ENCODE assay signal across 7 mouse cellular contexts in the genomic region with DNA sequence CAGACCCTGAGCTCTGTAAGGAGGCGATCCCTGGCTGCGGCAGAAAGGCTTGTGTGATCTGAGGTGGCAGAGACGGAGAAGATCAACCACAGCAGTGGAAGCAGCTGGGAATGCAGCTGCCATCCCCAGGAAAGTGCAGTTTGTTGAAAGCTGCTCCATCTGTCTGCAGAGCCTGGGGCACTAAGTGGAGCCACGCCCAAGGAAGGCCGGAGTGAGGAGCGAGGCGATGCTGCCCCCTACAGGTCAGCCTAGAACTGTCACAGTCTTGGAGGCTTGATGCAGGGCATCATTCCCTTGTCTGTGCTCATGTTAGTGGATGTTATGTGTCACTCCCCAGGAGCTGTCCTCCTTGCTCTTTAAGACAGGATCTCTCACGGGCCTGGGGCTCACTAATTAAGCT. TPM values are rescaled to one million over a fixed set of nuclear protein-coding genes. Genes with fewer than 3 reads are reported as not detected.
A peak's percentile ranks its signal among the peaks of the same experiment; 100 is the strongest.
DNase-seq lines count a peak whose midpoint lies in the region; ATAC-seq lines count a peak whose summit lies in the region.

No protein-coding gene starts in this region.

- no peak overlapping the region for H3K9ac ChIP-seq in midbrain, embryonic 12.5 days (replicated peaks)

- H3K36me3 ChIP-seq in embryonic facial prominence, embryonic 10.5 days (replicated peaks), result no peaks in the 10 kb centered on the region
- H3K36me3 ChIP-seq in midbrain, embryonic 12.5 days, result no peaks in the 10 kb centered on the region

- H3K9me3 ChIP-seq in embryonic facial prominence, embryonic 10.5 days, result no peaks in the 10 kb centered on the region
- no peaks in the 10 kb centered on the region for H3K9me3 ChIP-seq in midbrain, embryonic 12.5 days

- intact Hi-C loops in left cerebral cortex, postnatal 4 days (cut with DNase I), result loop anchor here (5.0 to 10.0 kb wide), 3 partner anchors 143 to 516 kb away; no protein-coding TSS in a partner anchor

- no peaks in the 10 kb centered on the region for H3K27me3 ChIP-seq in embryonic facial prominence, embryonic 10.5 days (replicated peaks; ENCODE audit: low read depth, poor library complexity, severe bottlenecking)
- H3K27me3 ChIP-seq in midbrain, embryonic 12.5 days, result no peaks in the 10 kb centered on the region

- 0 out of 2 replicates have a peak overlapping the region, but pooled peaks have one; percentile 21 for H3K4me2 ChIP-seq in midbrain, embryonic 12.5 days (replicated peaks)

- WGBS in embryonic facial prominence, embryonic 10.5 days, result 6% methylated on average over 8 of the region's 8 CpGs
- 5% methylated on average over 8 of the region's 8 CpGs for WGBS in midbrain, embryonic 12.5 days

- H3K4me3 ChIP-seq in embryonic facial prominence, embryonic 10.5 days, result no peak overlapping the region
- H3K4me3 ChIP-seq in midbrain, embryonic 12.5 days, result no peak overlapping the region

- DNase-seq in adrenal gland, postnatal 10 days, result peak; percentile 93
- DNase-seq in embryonic facial prominence, embryonic 10.5 days (ENCODE audit: low spot score), result peak; percentile 90
- DNase-seq in heart, adult 11 months, result peak; percentile 95
- DNase-seq in kidney, adult 11 months, result peak; percentile 40
- peak; percentile 88 for DNase-seq in left cerebral cortex, postnatal 4 days
- DNase-seq in skeletal muscle tissue, adult 2 months (ENCODE audit: low read depth, low spot score), result peak; percentile 66

- peak; percentile 91 for ATAC-seq in midbrain, embryonic 12.5 days (ENCODE audit: low FRiP score, low read depth)

- H3K27ac ChIP-seq in embryonic facial prominence, embryonic 10.5 days (replicated peaks), result no peak overlapping the region; the same call in 1 of the 2 replicates
- peak overlapping the region; percentile 54; the same call in 1 of the 2 replicates for H3K27ac ChIP-seq in midbrain, embryonic 12.5 days (replicated peaks)

- H3K4me1 ChIP-seq in embryonic facial prominence, embryonic 10.5 days, result peaks cover 6% of the 10 kb centered on the region
- peaks cover 5% of the 10 kb centered on the region for H3K4me1 ChIP-seq in midbrain, embryonic 12.5 days

RNA-seq across cellular contexts. Expression of gene Klhl25, which starts 32.5 kb away (rescaled TPM):
- 10 to 100 TPM; 21.0 to 22.4 TPM for total RNA-seq in adrenal gland, postnatal 10 days (2021)
- polyA plus RNA-seq in embryonic facial prominence, embryonic 10.5 days (2016; fragmentation: Nextera tagmentation; extraction: Ambion mirVana), result 24.0 and 24.2 TPM in 2 replicates
- 10 to 100 TPM; 29.6 to 33.5 TPM for total RNA-seq in left cerebral cortex, postnatal 4 days (2021)
- 22.4 and 23.1 TPM in 2 replicates for polyA plus RNA-seq in midbrain, embryonic 12.5 days (2016; fragmentation: Nextera tagmentation; extraction: Ambion mirVana)

Comparison
In these comparisons a context has a peak if more than half of its experiments do, and no peak if none do; other contexts are left out.
1. DNase-seq: peak in every context shown above with its lines; median percentile 95 in heart, adult 11 months; 93 in adrenal gland, postnatal 10 days; 90 in embryonic facial prominence, embryonic 10.5 days; 88 in left cerebral cortex, postnatal 4 days; 66 in skeletal muscle tissue, adult 2 months; 40 in kidney, adult 11 months.